Mouse (Mus musculus): ENCODE results near the gene Gse1. TPM values are rescaled to one million over a fixed set of nuclear protein-coding genes. Genes with fewer than 3 reads are reported as not detected.

Gse1 gene
- polyA plus RNA-seq, 1 experiment from 2014 or later, result 6.7 TPM

DNA sequence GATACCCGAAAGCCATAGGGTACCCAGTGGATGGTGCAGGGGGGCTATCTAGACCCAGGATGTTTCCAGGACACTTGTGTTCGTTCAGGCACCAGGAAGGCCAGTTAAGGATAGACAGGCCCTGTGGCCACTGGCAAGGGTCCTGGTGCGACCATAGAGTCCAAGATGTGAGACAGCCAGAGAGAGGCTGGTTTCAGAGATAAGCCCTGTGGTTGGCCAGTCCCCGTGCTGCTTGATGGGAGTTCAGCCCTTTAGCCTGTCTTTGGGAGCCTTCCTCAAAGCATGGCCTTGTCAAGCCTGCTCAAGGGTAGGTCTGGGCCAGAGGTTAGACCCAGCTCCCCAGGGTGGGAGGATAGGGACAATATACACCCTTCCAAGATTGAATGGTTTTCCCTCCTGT is 251.4 kb downstream of the Gse1 start:
- ATAC-seq (ENCODE audit: low FRiP score, low TSS enrichment), result no peak
- Histone ChIP-seq H3K36me3 (ENCODE audit: insufficient read depth, low read length) (no peaks in the 10 kb centered on the region), H3K27me3 (ENCODE audit: insufficient read depth, low read length) (no peaks in the 10 kb centered on the region), H3K4me2 (replicated peaks; ENCODE audit: low read depth, low read length) (no peak overlapping the region), H3K4me3 (ENCODE audit: low read length) (no peak overlapping the region), H3K9ac (replicated peaks; ENCODE audit: low read length) (no peak overlapping the region), H3K9me3 (ENCODE audit: low read length) (no peaks in the 10 kb centered on the region), H3K27ac (ENCODE audit: low read length) (no peak overlapping the region), H3K4me1 (ENCODE audit: insufficient read depth, low read length) (peaks cover 27% of the 10 kb centered on the region)
- 84% methylated on average over 4 of the region's 4 CpGs for WGBS

DNA sequence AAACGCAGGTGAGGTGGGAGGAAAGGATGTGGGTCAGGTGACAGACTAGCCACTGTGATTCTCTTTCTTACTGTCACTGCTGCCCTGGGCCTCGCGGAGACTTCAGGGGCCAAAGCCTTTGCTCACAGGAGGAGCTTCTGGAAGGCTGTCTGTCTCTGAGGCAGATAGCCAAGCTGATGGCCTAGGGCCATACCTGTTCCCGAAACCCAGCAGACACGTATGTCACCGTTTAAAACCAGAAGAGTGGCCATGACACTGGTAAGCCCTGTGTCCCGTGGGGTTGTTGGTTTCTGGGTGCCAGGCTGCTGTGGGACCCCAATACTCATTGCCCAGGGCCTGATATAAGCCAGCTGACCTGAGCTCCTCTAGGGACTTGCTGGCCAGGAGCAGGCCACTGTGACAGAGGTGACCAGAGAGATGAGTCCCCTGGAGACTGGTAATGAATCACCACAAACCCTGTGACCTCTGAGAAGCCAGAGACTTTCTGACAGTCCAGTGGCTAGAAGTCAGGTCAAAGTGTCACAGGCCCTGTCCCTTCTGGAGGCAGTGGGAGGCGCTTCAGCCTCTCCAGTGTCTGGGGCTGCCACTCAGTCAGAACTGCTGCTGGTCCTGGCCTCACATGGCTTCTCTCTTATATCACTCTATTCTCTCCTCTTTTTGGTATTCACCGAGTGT is 253.9 kb downstream of the Gse1 start:
- H3K4me1 ChIP-seq (ENCODE audit: insufficient read depth, low read length), result peaks cover 42% of the 10 kb centered on the region
- WGBS, result 60% methylated on average over 9 of the region's 9 CpGs
- no peak overlapping the region for H3K4me2 ChIP-seq (replicated peaks; ENCODE audit: low read depth, low read length)
- no peaks in the 10 kb centered on the region for H3K36me3 ChIP-seq (ENCODE audit: insufficient read depth, low read length)
- H3K9me3 ChIP-seq (ENCODE audit: low read length), result no peaks in the 10 kb centered on the region
- H3K27ac ChIP-seq (ENCODE audit: low read length), result no peak overlapping the region
- H3K4me3 ChIP-seq (ENCODE audit: low read length), result no peak overlapping the region
- no peak for ATAC-seq (ENCODE audit: low FRiP score, low TSS enrichment)
- no peak overlapping the region for H3K9ac ChIP-seq (replicated peaks; ENCODE audit: low read length)
- H3K27me3 ChIP-seq (ENCODE audit: insufficient read depth, low read length), result no peaks in the 10 kb centered on the region

DNA sequence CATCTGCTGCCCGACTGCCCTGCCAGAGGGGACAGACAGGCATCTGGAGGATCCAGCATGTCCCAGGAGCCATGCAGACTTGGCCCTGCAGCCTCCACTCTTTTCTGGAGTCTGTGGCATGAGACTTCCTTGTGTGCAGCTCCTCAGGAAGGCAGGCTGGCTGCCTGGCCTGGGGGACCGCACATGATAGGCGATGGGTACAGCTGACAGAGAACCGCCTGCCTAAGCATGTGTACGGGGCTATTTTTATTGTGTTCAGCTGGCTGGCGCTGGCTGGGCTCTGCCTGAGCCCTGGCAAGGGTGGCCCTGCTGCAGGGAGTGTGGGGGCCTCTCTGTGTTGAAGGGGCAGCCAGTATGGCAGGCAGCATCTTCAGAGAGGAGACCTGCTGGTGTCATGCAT is 256.2 kb downstream of the Gse1 start:
- Histone ChIP-seq H3K27me3 (ENCODE audit: insufficient read depth, low read length) (no peaks in the 10 kb centered on the region), H3K9me3 (ENCODE audit: low read length) (no peaks in the 10 kb centered on the region), H3K4me2 (replicated peaks; ENCODE audit: low read depth, low read length) (no peak overlapping the region), H3K27ac (ENCODE audit: low read length) (no peak overlapping the region), H3K4me1 (ENCODE audit: insufficient read depth, low read length) (peaks cover 42% of the 10 kb centered on the region), H3K4me3 (ENCODE audit: low read length) (no peak overlapping the region), H3K9ac (replicated peaks; ENCODE audit: low read length) (no peak overlapping the region), H3K36me3 (ENCODE audit: insufficient read depth, low read length) (no peaks in the 10 kb centered on the region)
- no peak for ATAC-seq (ENCODE audit: low FRiP score, low TSS enrichment)
- WGBS, result 64% methylated on average over 6 of the region's 6 CpGs

DNA sequence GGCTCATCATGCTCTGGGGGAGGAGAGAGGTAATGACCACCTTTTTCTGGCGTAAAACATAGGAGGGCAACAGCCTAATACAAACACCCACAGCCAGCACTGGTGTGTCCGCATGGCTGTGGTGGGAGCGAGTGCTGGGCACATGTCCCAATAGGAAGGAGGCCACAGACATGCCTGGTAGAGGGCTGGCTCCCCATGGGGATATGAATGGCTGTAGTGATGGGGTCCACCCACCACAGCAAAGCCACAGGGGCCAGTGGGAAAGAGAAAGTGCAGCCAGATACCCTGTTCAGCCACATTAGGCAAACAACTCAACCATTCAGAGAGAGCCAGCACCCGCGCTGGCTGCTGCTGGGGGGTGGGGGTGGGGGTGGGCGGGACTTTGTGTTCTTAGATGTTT is 256.9 kb downstream of the Gse1 start:
- ATAC-seq (ENCODE audit: low FRiP score, low TSS enrichment), result no peak
- H3K4me1 ChIP-seq (ENCODE audit: insufficient read depth, low read length), result peaks cover 48% of the 10 kb centered on the region
- no peak overlapping the region for H3K4me2 ChIP-seq (replicated peaks; ENCODE audit: low read depth, low read length)
- 36% methylated on average over 6 of the region's 6 CpGs for WGBS
- no peak overlapping the region for H3K27ac ChIP-seq (ENCODE audit: low read length)
- no peak overlapping the region for H3K4me3 ChIP-seq (ENCODE audit: low read length)
- H3K27me3 ChIP-seq (ENCODE audit: insufficient read depth, low read length), result no peaks in the 10 kb centered on the region
- no peak overlapping the region for H3K9ac ChIP-seq (replicated peaks; ENCODE audit: low read length)
- H3K36me3 ChIP-seq (ENCODE audit: insufficient read depth, low read length), result no peaks in the 10 kb centered on the region
- H3K9me3 ChIP-seq (ENCODE audit: low read length), result no peaks in the 10 kb centered on the region

DNA sequence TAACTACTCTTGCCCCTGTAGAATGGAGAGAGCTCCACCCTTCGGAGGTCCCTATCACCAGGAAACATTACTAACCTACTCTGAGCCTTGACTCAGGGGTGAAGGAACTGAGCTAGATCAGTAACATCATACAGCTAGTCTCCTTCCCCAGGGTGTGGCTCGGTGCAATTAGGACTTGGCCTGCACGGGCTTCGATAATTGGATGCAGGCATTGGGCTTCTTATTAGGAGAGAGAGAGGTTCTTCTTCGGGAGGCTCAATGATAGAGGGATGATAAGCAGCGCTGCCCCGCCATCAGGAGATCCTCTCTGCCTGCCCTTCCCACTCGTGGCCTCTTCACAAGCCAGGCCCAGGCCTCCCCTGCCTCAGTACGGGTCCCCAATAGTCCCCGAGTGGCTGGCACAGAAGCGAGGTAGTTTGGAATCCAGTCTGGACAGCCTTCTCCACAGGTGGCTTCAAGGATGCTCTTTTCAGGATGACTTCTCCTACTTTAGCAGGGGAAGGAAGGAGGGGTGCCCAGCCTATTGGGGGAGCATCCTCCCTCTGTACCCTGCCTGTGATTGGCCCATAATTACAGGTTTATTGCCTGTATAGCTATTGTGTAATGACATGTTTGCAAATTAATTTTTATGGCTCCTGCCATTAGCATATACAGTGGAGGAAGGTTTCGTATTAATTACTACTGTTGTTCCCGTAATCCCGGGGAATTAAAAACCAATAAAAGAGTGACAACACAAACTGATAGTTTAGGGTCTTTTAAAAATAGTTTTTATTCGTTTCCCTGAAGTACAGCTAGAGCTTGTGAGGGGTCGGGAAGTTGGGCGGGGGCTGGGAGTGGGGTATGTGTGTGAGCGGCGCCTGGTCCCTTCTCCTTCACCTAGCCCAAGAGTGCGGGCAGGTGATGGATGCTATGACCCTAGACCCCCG is 257.6 kb downstream of the Gse1 start:
- Histone ChIP-seq H3K9me3 (ENCODE audit: low read length) (no peaks in the 10 kb centered on the region), H3K9ac (replicated peaks; ENCODE audit: low read length) (peak overlapping the region; percentile 9; the same call in 1 of the 2 replicates), H3K36me3 (ENCODE audit: insufficient read depth, low read length) (no peaks in the 10 kb centered on the region), H3K4me3 (ENCODE audit: low read length) (peak overlapping the region; percentile 71), H3K4me2 (replicated peaks; ENCODE audit: low read depth, low read length) (peak overlapping the region; percentile 94), H3K27me3 (ENCODE audit: insufficient read depth, low read length) (no peaks in the 10 kb centered on the region), H3K27ac (ENCODE audit: low read length) (peak overlapping the region; percentile 13; the same call in 1 of the 2 replicates), H3K4me1 (ENCODE audit: insufficient read depth, low read length) (peaks cover 55% of the 10 kb centered on the region)
- WGBS, result 24% methylated on average over 21 of the region's 21 CpGs
- ATAC-seq (ENCODE audit: low FRiP score, low TSS enrichment), result no peak

DNA sequence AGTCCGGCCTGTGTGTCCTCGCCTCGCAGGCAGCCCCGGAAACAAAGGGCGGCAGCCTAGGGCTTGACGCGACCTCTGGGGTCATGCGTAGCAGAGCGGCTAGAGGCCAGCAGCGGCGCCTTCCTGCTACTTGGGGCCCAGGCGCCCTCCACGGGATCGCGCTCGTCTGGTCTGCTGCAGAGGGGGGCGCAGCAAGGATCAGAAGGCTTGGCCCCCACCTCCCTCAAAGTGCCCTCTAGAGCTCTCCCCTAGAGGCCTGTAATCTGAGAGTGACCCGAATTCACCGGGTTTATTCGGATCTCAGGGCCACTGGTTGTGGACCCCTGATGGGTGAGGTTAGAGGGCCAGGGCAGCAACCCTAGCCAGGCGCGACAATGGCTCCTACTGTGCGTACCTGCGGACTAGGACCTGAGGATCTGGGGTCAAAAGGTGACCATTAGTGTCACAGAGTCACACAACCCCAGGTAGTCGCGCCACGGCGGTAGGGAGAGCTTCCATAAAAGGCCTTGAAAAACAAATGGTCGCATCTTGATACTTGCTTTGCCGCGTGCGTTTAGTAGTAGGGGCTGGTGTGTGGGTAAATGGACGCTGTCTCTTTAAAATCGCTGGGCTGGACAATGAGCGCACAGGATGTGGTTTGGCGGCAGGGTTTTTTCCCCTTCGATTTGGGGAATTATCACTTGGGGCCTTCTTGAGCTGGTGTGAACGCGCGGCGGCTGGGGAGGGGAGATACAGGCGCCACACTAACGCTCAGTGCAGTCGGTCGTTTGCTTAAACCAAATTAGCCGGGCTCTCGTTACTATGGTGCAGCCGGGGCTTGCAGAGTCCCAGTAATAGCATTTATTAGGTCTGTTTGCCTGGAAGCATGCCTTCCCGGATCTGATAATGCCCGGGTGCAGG is 258.5 kb downstream of the Gse1 start:
- Histone ChIP-seq H3K9ac (replicated peaks; ENCODE audit: low read length) (peak overlapping the region; percentile 80), H3K36me3 (ENCODE audit: insufficient read depth, low read length) (no peaks in the 10 kb centered on the region), H3K27me3 (ENCODE audit: insufficient read depth, low read length) (no peaks in the 10 kb centered on the region), H3K9me3 (ENCODE audit: low read length) (no peaks in the 10 kb centered on the region), H3K4me3 (ENCODE audit: low read length) (peak overlapping the region; percentile 71), H3K4me2 (replicated peaks; ENCODE audit: low read depth, low read length) (peak overlapping the region; percentile 94), H3K4me1 (ENCODE audit: insufficient read depth, low read length) (peaks cover 57% of the 10 kb centered on the region), H3K27ac (ENCODE audit: low read length) (peak overlapping the region; percentile 97)
- WGBS, result 2% methylated on average over 50 of the region's 50 CpGs
- peak; percentile 36 for ATAC-seq (ENCODE audit: low FRiP score, low TSS enrichment)

DNA sequence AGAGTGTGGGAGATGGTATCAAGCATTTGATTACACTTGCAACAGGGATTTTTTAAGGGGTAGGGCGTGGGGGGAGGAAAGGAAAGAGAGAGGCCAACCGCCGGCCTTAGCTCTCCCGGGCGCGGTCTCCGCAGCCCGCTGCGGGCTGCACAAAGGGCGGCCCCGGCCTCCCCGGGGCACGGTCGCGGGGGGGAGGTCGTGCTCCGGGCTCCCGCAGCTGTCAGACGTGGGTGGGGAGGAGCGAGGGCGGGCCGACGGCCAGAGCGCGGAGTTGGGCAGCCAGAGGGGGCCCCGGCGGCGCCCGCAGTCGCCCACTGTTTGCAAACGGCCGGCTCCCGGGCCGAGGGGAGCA is 259.1 kb downstream of the Gse1 start:
- H3K4me1 ChIP-seq (ENCODE audit: insufficient read depth, low read length), result peaks cover 63% of the 10 kb centered on the region
- under 1% methylated on average over 32 of the region's 34 CpGs for WGBS

DNA sequence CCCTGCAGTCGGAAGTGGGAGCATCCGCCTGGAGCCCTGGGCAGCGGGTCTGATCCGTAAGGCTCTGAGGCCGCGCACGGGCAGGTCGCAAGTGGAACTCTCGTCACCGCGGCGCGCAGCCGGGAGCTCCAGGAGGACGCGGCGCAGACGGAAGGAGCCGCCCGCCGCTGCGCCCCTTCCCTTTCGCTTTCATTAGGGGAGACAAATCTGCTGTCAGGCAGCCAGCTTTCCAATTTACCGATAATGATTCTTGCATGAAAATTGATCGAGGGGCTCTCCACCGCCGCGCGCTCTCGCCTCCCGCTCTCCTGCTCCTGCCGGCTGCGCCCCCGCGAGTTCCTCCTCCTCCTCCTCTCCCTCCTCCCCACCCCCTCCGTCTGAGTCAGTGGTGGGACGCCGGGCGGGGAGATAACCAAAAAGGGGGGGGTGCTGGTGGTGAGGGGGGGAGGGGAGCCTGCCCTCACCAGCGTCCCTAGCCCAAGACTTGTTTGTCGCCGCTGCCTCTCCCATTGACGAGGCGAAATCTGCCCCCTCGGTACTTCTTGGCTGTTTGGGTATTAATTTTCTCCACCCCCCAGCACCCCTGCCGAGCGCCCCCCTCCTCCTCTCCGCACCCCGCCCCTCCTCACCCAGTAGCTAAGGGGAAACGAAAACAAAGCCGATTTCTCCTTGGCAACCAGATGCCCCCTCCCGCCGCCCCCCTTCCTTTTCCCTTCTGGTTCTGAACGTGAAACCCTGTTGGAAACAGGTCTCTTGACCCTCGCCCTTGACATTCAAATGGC is 259.7 kb downstream of the Gse1 start:
- ATAC-seq (ENCODE audit: low FRiP score, low TSS enrichment), result peak; percentile 32

More for the DNA sequence above, 259.1 kb downstream of the Gse1 start:
- Histone ChIP-seq H3K27ac (ENCODE audit: low read length) (peak overlapping the region; percentile 97), H3K27me3 (ENCODE audit: insufficient read depth, low read length) (no peaks in the 10 kb centered on the region), H3K36me3 (ENCODE audit: insufficient read depth, low read length) (no peaks in the 10 kb centered on the region), H3K9me3 (ENCODE audit: low read length) (no peaks in the 10 kb centered on the region), H3K9ac (replicated peaks; ENCODE audit: low read length) (peak overlapping the region; percentile 80), H3K4me3 (ENCODE audit: low read length) (peak overlapping the region; percentile 71), H3K4me2 (replicated peaks; ENCODE audit: low read depth, low read length) (peak overlapping the region; percentile 94)
- peak; percentile 31 for ATAC-seq (ENCODE audit: low FRiP score, low TSS enrichment)

DNA sequence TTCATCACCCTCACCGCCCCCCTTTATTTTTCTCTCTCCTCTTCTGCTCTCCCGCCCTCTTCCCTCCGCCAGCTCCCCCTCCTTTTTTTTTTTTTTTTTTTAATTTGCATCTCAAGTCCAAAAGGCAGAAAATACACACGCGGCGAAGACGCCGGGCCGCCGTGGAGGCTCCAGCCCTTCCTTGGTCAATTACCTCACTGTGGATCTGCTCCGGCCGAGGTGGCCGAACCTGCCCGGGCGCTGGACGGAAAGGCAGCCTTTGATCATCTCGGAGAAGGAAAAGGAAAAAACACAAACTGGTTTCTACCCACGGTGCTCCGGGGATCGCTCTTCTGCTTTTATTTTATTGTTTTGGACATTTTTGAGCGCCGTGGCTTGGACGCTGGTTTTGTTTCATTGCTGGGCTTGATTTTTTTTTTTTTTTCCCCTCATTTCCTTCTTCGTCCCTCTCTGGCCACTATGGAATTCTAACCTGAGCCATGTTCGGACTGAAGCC is 260.4 kb downstream of the Gse1 start:
- Histone ChIP-seq H3K9ac (replicated peaks; ENCODE audit: low read length) (peak overlapping the region; percentile 80), H3K4me1 (ENCODE audit: insufficient read depth, low read length) (peaks cover 76% of the 10 kb centered on the region), H3K9me3 (ENCODE audit: low read length) (no peaks in the 10 kb centered on the region), H3K4me2 (replicated peaks; ENCODE audit: low read depth, low read length) (peak overlapping the region; percentile 94), H3K27ac (ENCODE audit: low read length) (peak overlapping the region; percentile 97), H3K36me3 (ENCODE audit: insufficient read depth, low read length) (no peaks in the 10 kb centered on the region), H3K27me3 (ENCODE audit: insufficient read depth, low read length) (no peaks in the 10 kb centered on the region), H3K4me3 (ENCODE audit: low read length) (peak overlapping the region; percentile 71)
- under 1% methylated on average over 25 of the region's 25 CpGs for WGBS
- no peak for ATAC-seq (ENCODE audit: low FRiP score, low TSS enrichment)

More for the DNA sequence above, 259.7 kb downstream of the Gse1 start:
- H3K4me2 ChIP-seq (replicated peaks; ENCODE audit: low read depth, low read length), result peak overlapping the region; percentile 94
- no peaks in the 10 kb centered on the region for H3K9me3 ChIP-seq (ENCODE audit: low read length)
- H3K9ac ChIP-seq (replicated peaks; ENCODE audit: low read length), result peak overlapping the region; percentile 80
- H3K36me3 ChIP-seq (ENCODE audit: insufficient read depth, low read length), result no peaks in the 10 kb centered on the region
- H3K27ac ChIP-seq (ENCODE audit: low read length), result peak overlapping the region; percentile 97
- H3K4me1 ChIP-seq (ENCODE audit: insufficient read depth, low read length), result peaks cover 69% of the 10 kb centered on the region
- peak overlapping the region; percentile 71 for H3K4me3 ChIP-seq (ENCODE audit: low read length)
- 0% methylated on average over 51 of the region's 55 CpGs for WGBS
- H3K27me3 ChIP-seq (ENCODE audit: insufficient read depth, low read length), result no peaks in the 10 kb centered on the region
